Mouse (Mus musculus) layer of hippocampus, postnatal 36 days (tissue): ENCODE measurements around the gene Ovgp1. TPM values are rescaled to one million over a fixed set of nuclear protein-coding genes. Genes with fewer than 3 reads are reported as not detected.
"Not testable (repeated sequence)": the region's sequence is repeated elsewhere in the genome, so short reads cannot be mapped to it uniquely, and the experiment has no call there.

Experiments
- DNase-seq, 2 experiments: peaks; one replicate each; pipeline ENCODE4 v3.0.0; 2022
- total RNA-seq, 2 experiments: library from RNA; stranded (reverse); gene quantifications; 2 replicates each; pipeline ENCODE4 v1.2.3; 2021

Gene Ovgp1
- total RNA-seq, 2 experiments from 2014 or later, result 2.8 to 3.0 TPM

- no peak for DNase-seq
Observed at GRCm38 (mm10) chr3:105994730-105995129, 21.2 kb downstream of the Ovgp1 start.

DNA sequence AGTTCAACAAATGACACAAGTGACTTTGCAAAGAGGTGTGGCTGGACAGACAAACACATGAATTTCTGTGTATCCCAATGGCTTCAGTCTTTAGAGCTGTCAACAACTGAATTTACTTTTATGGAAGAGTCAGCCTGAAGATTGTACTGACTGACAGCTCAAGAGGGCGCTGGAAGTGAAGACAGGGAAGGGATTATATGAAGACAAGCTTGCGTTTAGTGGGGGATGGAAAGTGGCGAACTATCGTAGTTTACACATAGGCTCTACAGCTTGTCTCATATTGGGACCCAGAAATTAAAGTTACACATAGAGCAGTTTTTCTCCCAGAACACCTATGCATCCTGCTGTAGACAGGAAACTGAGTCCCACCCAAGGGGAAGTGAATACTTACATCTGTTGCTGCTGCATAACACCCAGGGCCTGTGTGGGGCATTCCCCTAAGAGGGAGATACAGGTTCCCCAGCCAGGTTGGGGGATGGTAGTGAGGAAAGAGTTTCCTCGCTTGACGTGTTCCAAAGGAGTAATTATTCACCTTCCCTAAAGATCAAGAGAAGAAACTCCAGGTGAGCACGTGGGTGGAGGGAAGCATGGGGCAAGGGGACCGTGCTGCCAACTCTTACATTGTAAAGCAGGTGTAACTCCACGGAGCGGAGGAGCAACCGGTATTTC is 27.3 kb downstream of the Ovgp1 start:
- no peak for DNase-seq

DNA sequence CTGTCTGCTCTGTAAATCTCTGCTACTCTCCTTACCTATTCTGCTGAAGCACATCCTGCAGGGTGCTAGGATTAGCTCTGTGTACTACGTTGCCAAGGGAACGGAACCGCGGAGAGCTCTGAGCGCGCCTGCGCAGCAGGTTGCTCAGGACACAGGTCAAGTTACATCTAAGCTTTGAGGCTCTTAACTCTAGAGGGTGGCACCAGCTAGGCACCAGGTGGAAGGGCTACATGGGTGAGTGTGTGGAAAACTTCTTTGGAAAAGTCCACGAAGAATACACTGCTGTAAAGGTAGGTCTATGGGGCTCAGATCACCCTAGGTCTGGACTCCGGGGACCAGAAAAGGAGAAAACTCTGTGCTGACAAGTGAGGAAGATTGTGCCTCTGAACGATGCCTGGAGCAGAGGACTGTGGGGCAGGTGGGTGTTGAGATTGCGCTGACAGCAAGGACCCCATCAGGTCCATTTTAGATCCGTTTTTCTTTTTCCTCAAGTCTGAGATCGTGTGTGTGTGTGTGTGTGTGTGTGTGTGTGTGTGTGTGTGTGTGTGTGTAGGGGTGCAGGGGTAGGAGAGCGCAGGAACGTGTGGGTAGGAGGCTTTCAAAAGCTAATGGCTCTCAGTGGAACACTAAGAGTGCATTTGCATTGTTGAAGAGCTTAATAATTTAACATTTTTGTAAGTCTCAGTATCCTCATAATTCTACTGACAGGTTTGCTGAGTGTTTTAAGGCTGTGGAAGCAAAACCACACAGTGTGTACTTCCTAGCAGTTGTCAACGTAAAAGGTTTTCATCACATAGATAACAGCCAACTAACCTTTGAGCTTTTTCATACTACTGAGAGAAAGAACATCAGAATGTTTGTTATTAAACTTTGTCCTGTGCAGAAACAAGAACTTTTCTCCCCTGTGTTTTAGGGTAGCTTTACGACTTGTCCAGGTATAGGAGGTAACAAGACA is 28.2 kb downstream of the Ovgp1 start:
- DNase-seq, result peak; percentile 16 to 18

DNA sequence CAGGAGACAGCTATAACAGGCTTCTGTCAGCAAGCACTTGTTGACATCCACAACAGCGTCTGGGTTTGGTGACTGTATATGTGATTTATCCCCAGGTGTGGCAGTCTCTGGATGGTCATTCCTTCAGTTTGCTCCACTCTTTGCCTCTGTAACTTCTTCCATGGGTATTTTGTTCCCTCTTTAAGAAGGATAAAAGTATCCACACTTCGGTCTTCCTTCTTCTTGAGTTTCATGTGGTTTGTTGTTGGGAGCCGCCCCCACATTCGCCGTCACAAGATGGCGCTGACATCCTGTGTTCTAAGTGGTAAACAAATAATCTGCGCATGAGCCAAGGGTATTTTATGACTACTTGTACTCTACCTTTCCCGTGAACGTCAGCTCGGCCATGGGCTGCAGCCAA is 29.8 kb downstream of the Ovgp1 start:
- not testable (repeated sequence) for DNase-seq

DNA sequence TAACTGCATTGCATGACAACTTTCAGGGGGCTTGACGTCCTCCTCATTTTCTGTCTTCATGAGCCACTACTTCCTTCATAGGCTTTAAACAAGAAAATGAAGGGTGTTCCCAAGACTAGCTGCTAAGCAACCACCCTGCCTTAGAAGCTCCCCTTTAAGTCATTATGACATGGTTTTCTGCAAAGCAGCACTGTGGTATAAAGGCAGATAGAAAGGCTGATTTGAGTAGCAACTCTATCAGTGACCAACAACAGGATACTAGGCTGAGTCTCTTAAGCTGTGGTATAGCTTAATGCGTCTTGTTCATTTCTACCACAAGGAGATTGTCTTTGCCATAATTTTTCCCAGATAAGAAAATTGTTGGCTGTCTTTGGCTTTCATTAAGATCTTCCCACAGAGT is 41.0 kb downstream of the Ovgp1 start, which contains the start of gene Pifo:
Gene Pifo (minus strand): TSS at position 101 of the 400 bp plus-strand sequence.
- no peak for DNase-seq

- no peak for DNase-seq
Observed at GRCm38 (mm10) chr3:106021840-106022239, 48.3 kb downstream of the Ovgp1 start.

DNA sequence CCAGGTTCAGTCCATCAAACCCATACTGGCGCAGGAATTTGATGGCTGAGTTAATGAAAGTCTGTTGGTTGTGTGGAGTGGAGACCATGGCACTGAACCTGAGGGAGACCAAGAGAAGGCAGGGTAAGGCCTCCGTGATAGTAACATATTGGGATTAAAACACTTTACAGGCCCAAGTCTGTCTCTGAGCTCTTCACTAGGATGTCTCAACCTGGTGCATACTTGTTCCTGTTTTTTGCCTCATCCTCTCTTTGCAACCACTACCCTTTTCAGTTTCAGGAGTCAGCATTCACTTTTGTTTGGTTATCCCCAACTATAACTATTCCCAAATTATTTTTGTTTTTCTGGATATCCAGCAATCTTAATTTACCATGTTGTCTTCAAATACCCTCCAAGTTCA is 50.6 kb downstream of the Ovgp1 start:
- DNase-seq, result no peak

DNA sequence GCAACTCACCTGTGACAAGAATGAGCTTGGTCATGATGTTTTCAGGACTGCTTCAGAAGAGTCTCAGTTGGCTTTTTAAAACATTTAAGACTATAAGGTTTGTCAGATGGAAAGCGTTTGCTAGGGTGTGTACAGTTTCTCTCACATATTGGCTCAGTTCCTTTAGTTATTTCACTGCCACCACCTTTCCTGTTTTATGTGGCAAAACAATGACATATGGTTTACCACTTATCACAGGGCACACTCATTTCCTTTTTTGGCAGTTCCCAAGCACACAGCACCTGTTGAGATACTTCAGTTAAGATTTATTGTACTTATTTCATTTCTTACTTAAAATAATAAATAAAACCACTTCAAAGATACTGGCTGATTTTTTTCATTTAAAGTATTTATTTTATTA is 59.3 kb downstream of the Ovgp1 start, which contains the start of gene Chil5:
Gene Chil5 (minus strand): TSS at position 34 of the 400 bp plus-strand sequence.
- DNase-seq, result no peak

Other genes starting within 250 kb of the Ovgp1 start
- 100 to 1,000 TPM; 101 to 103 TPM for gene Rap1a, start 172.4 kb upstream of the Ovgp1 start, total RNA-seq
- under 1 TPM; 0.83 to 1.00 TPM for gene Adora3, start 102.9 kb upstream of the Ovgp1 start, total RNA-seq
- gene Tmigd3, start 102.8 kb upstream of the Ovgp1 start, total RNA-seq, result not detected
- gene I830077J02Rik, start 41.0 kb upstream of the Ovgp1 start, total RNA-seq, result under 1 TPM; 0.56 to 0.90 TPM
- gene Wdr77, start 14.3 kb upstream of the Ovgp1 start, total RNA-seq, result 10 to 100 TPM; 50.8 to 50.9 TPM
- gene Atp5f1, start 13.6 kb upstream of the Ovgp1 start, total RNA-seq, result 100 to 1,000 TPM; 277 to 291 TPM
- not detected for gene Pifo, start 40.9 kb downstream of the Ovgp1 start, total RNA-seq
- gene Chil5, start 59.1 kb downstream of the Ovgp1 start, total RNA-seq, result not detected
- 1 to 10 TPM in 1 of 2 experiments, under 1 TPM in 1; 0.58 to 1.1 TPM for gene Chia1, start 139.5 kb downstream of the Ovgp1 start, total RNA-seq
- not detected for gene Chil3, start 193.9 kb downstream of the Ovgp1 start, total RNA-seq
- not detected for gene Chil4, start 245.8 kb downstream of the Ovgp1 start, total RNA-seq